Comparison of ENCODE assay signal across 9 mouse cellular contexts in the genomic region with DNA sequence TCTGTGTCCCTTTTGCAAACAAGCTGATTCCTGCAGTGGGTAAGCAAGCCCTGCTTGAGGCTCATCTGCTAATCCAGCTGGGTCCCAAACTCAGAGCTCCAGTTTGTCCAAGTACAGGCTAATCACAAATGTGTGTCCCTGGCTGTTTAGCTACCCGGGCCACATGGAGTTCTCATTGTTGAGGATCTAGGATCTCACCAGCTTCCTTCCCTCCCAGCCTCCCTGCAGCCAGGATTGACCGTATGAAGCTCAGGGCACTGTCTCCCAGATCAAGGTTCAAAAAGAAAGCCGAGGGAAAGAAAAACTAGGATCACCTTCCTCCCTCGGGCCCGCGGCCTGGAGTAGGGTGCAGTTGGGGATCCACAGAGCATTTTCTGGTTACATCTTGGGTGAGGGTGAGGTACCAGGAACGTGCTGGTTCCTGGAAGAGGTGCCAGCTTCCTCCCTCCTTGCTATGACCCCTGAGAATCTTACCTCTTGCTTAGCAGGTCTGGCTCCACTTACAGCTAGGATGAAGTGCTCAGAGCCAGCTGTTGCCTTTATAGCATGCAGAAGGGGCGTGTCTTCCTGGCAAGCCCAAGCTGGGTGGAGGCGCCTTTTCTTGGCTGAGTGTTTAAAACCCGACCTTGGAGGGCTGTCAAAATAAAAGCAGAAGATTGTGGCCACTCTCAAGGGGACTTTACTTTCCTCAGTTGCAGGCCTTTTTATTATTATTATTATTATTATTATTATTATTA. TPM values are rescaled to one million over a fixed set of nuclear protein-coding genes. Genes with fewer than 3 reads are reported as not detected.
DNase-seq lines count a peak whose midpoint lies in the region; ATAC-seq and TF ChIP-seq lines count a peak whose summit lies in the region.
"Had no signal": no experiment of that assay in that cellular context is flagged by ENCODE, and none has a peak within 500 bp of the region (broad histone marks: within the 10 kb centered on the region; RNA-seq: fewer than 3 reads in every experiment).

A gene (minus strand): TSS at position 518 of the 737 bp plus-strand sequence.

- no peaks in the 10 kb centered on the region for H3K9me3 ChIP-seq in midbrain, embryonic 14.5 days (ENCODE audit: control insufficient read depth, low read length)
- H3K9me3 ChIP-seq in midbrain, embryonic 10.5 days (replicated peaks), result no peaks in the 10 kb centered on the region
- no peaks in the 10 kb centered on the region for H3K9me3 ChIP-seq in kidney, postnatal 0 days (replicated peaks; ENCODE audit: low read length)
- no peaks in the 10 kb centered on the region for H3K9me3 ChIP-seq in forebrain, embryonic 11.5 days (ENCODE audit: control insufficient read depth, low read length)
- H3K9me3 ChIP-seq: G1E had no signal

- no peak for ATAC-seq in midbrain, embryonic 14.5 days (ENCODE audit: low FRiP score, low TSS enrichment)
- ATAC-seq in kidney, postnatal 0 days (replicated peaks; ENCODE audit: low FRiP score, low read depth), result peak; percentile 54; the same call in 1 of the 2 replicates
- ATAC-seq in forebrain, embryonic 11.5 days (replicated peaks; ENCODE audit: low FRiP score), result no peak

- H3K4me1 ChIP-seq in midbrain, embryonic 14.5 days (ENCODE audit: control insufficient read depth, insufficient read depth, low read length), result peaks cover 2% of the 10 kb centered on the region; the same call in 1 of the 2 replicates
- H3K4me1 ChIP-seq in midbrain, embryonic 10.5 days, result peaks cover 17% of the 10 kb centered on the region
- peaks cover 10% of the 10 kb centered on the region; the same call in 1 of the 2 replicates for H3K4me1 ChIP-seq in kidney, postnatal 0 days (replicated peaks; ENCODE audit: insufficient read depth, low read length)
- no peaks in the 10 kb centered on the region for H3K4me1 ChIP-seq in forebrain, embryonic 11.5 days (replicated peaks; ENCODE audit: control insufficient read depth, insufficient read depth, low read length)

- H3K27me3 ChIP-seq in midbrain, embryonic 14.5 days (ENCODE audit: control insufficient read depth, insufficient read depth, low read length), result peaks cover 5% of the 10 kb centered on the region; the same call in 1 of the 2 replicates
- peaks cover 45% of the 10 kb centered on the region for H3K27me3 ChIP-seq in midbrain, embryonic 10.5 days (ENCODE audit: low read depth, poor library complexity, severe bottlenecking)
- no peaks in the 10 kb centered on the region for H3K27me3 ChIP-seq in kidney, postnatal 0 days (ENCODE audit: insufficient read depth, low read length)
- H3K27me3 ChIP-seq in forebrain, embryonic 11.5 days (ENCODE audit: control insufficient read depth, insufficient read depth, low read length), result no peaks in the 10 kb centered on the region

- no peak within 1 kb of the TSS for H3K27ac ChIP-seq in midbrain, embryonic 14.5 days (replicated peaks; ENCODE audit: low read depth, low read length)
- H3K27ac ChIP-seq in midbrain, embryonic 10.5 days (replicated peaks), result no peak within 1 kb of the TSS
- H3K27ac ChIP-seq in kidney, postnatal 0 days, result no peak within 1 kb of the TSS
- no peak within 1 kb of the TSS for H3K27ac ChIP-seq in forebrain, embryonic 11.5 days (ENCODE audit: low read depth, low read length)

- TF ChIP-seq CTCF in kidney, postnatal 0 days (IDR thresholded peaks at IDR 0.05; ENCODE audit: low read depth), result no peak

- 67% methylated on average over 10 of the region's 10 CpGs for WGBS in midbrain, embryonic 14.5 days
- 69% methylated on average over 10 of the region's 10 CpGs for WGBS in midbrain, embryonic 10.5 days
- 41% methylated on average over 10 of the region's 10 CpGs for WGBS in kidney, postnatal 0 days
- 71% methylated on average over 10 of the region's 10 CpGs for WGBS in forebrain, embryonic 11.5 days

- DNase-seq in midbrain, embryonic 14.5 days, result peak; percentile 13
- DNase-seq in midbrain, embryonic 10.5 days (ENCODE audit: low spot score), result no peak
- peak; percentile 62 to 67 for DNase-seq in gastrocnemius, postnatal 36 days
- peak; percentile 76 for DNase-seq in kidney, postnatal 0 days (ENCODE audit: low spot score)
- DNase-seq in lung, postnatal 14 days, result peak; percentile 77
- DNase-seq in testis, postnatal 10 days (ENCODE audit: low spot score), result peak; percentile 82
- no peak for DNase-seq in cerebellum, postnatal 4 days (ENCODE audit: low spot score in 2 of 2)
- no peak for DNase-seq in forebrain, embryonic 11.5 days (ENCODE audit: low spot score)

- H3K4me3 ChIP-seq in midbrain, embryonic 14.5 days (replicated peaks; ENCODE audit: low read depth, low read length), result no peak within 1 kb of the TSS
- no peak within 1 kb of the TSS for H3K4me3 ChIP-seq in midbrain, embryonic 10.5 days
- no peak within 1 kb of the TSS for H3K4me3 ChIP-seq in kidney, postnatal 0 days (replicated peaks; ENCODE audit: low read depth, low read length)
- H3K4me3 ChIP-seq in forebrain, embryonic 11.5 days (ENCODE audit: low read depth, low read length), result no peak within 1 kb of the TSS

- no peaks in the 10 kb centered on the region for H3K36me3 ChIP-seq in midbrain, embryonic 14.5 days (ENCODE audit: control insufficient read depth, insufficient read depth, low read length)
- no peaks in the 10 kb centered on the region for H3K36me3 ChIP-seq in midbrain, embryonic 10.5 days
- H3K36me3 ChIP-seq in kidney, postnatal 0 days (ENCODE audit: insufficient read depth, low read length), result no peaks in the 10 kb centered on the region
- no peaks in the 10 kb centered on the region for H3K36me3 ChIP-seq in forebrain, embryonic 11.5 days (ENCODE audit: control insufficient read depth, insufficient read depth, low read length)
- H3K36me3 ChIP-seq: G1E had no signal

- intact Hi-C loops in gastrocnemius, postnatal 36 days (cut with DNase I), result no loop called here

- no peak within 1 kb of the TSS for H3K4me2 ChIP-seq in midbrain, embryonic 14.5 days (ENCODE audit: low read length)
- H3K4me2 ChIP-seq in kidney, postnatal 0 days (ENCODE audit: low read length), result peak within 1 kb of the TSS; percentile 42
- H3K4me2 ChIP-seq in forebrain, embryonic 11.5 days (ENCODE audit: low read depth, low read length, severe bottlenecking), result no peak within 1 kb of the TSS

- no peak within 1 kb of the TSS for H3K9ac ChIP-seq in midbrain, embryonic 14.5 days (replicated peaks; ENCODE audit: low read length)
- H3K9ac ChIP-seq in kidney, postnatal 0 days (ENCODE audit: low read depth, low read length), result no peak within 1 kb of the TSS
- no peak within 1 kb of the TSS for H3K9ac ChIP-seq in forebrain, embryonic 11.5 days (ENCODE audit: low read length)

RNA-seq across cellular contexts. Expression of the gene that starts here (rescaled TPM):
- 2.2 and 2.9 TPM in 2 replicates for polyA plus RNA-seq in midbrain, embryonic 14.5 days (2014; fragmentation: Nextera tagmentation; extraction: Ambion mirVana)
- polyA plus RNA-seq in midbrain, embryonic 10.5 days (2016; fragmentation: Nextera tagmentation; extraction: Ambion mirVana), result 1.1 and 1.9 TPM in 2 replicates
- total RNA-seq in gastrocnemius, postnatal 36 days (2021), result 1 to 10 TPM; 2.6 to 6.0 TPM
- polyA plus RNA-seq in kidney, postnatal 0 days (2015; fragmentation: Nextera tagmentation; extraction: Ambion mirVana), result 18.5 and 18.7 TPM in 2 replicates
- polyA plus RNA-seq in forebrain, embryonic 11.5 days (2014; fragmentation: Nextera tagmentation; extraction: Ambion mirVana), result 0.68 and 1.1 TPM in 2 replicates
- polyA plus RNA-seq: G1E had no signal

Comparison
In these comparisons a context has a peak if more than half of its experiments do, and no peak if none do; other contexts are left out.
1. DNase-seq: peak in midbrain, embryonic 14.5 days (single experiment), gastrocnemius, postnatal 36 days (2 of 2), kidney, postnatal 0 days (single experiment), lung, postnatal 14 days (single experiment) and testis, postnatal 10 days (single experiment); none in midbrain, embryonic 10.5 days (single experiment), cerebellum, postnatal 4 days (0 of 2) and forebrain, embryonic 11.5 days (single experiment).